Mouse (Mus musculus) liver, adult 2 months (tissue): ENCODE results near the gene Fnip1. TPM values are rescaled to one million over a fixed set of nuclear protein-coding genes. Genes with fewer than 3 reads are reported as not detected.
"Not testable (repeated sequence)": the region's sequence is repeated elsewhere in the genome, so short reads cannot be mapped to it uniquely, and the experiment has no call there.

Experiments used
- DNase-seq: peaks from one replicate; pipeline ENCODE4 v3.0.0-alpha.2; 2011; ENCODE audit warnings: low read depth, low spot score; ENCODE audit errors: extremely low read depth
- H3K27ac ChIP-seq: fragments of 200-500 bp; replicated peaks from 2 replicates; pipeline ENCODE4 v1.5.1; 2012; ENCODE audit warnings: low read depth, mild to moderate bottlenecking, control low read depth, inconsistent platforms, low read length; ENCODE audit not compliant: insufficient read depth
- H3K27me3 ChIP-seq: fragments of 200-500 bp; 2 replicates; pipeline ENCODE4 v1.6.1; 2012; ENCODE audit warnings: mild to moderate bottlenecking, moderate library complexity, low read length, inconsistent platforms; ENCODE audit not compliant: control insufficient read depth, insufficient read depth
- H3K36me3 ChIP-seq: fragments of 200-500 bp; 2 replicates; pipeline ENCODE4 v1.6.1; 2012; ENCODE audit warnings: low read length, inconsistent platforms; ENCODE audit not compliant: control insufficient read depth, insufficient read depth
- H3K4me1 ChIP-seq: fragments of 200-500 bp; 2 replicates; pipeline ENCODE4 v1.6.1; 2011; ENCODE audit warnings: low read length; ENCODE audit not compliant: control insufficient read depth, insufficient read depth
- H3K4me3 ChIP-seq: fragments of 200-500 bp; 2 replicates; pipeline ENCODE4 v1.5.1; 2011; ENCODE audit warnings: low read depth, mild to moderate bottlenecking, control low read depth, low read length, moderate library complexity; ENCODE audit not compliant: insufficient read depth
- H3K79me2 ChIP-seq: fragments of 200-500 bp; 2 replicates; pipeline ENCODE4 v1.6.1; 2012; ENCODE audit warnings: inconsistent platforms, mild to moderate bottlenecking, low read length, moderate library complexity; ENCODE audit not compliant: control insufficient read depth, insufficient read depth
- H3K9ac ChIP-seq: fragments of 200-500 bp; 2 replicates; pipeline ENCODE4 v1.6.1; 2012; ENCODE audit warnings: low read depth, mild to moderate bottlenecking, control low read depth, inconsistent platforms, low read length
- CTCF ChIP-seq: fragments of 200-500 bp; IDR thresholded peaks from 2 replicates; pipeline ENCODE4 v1.5.1; 2011; ENCODE audit warnings: low read depth, low read length, control low read depth
- POLR2A ChIP-seq: fragments of 200-500 bp; IDR thresholded peaks from 2 replicates; pipeline ENCODE4 v1.6.1; 2011; ENCODE audit warnings: low read length, control low read depth; ENCODE audit not compliant: insufficient read depth; ENCODE audit errors: extremely low read depth
- WGBS: fragments of 180-500 bp; shearing (Covaris S2); methylation state at CpG from one replicate; pipeline ENCODE4 v1.1.7; 2018; 5-methylcytosine and 5-hydroxymethylcytosine counted together
- polyA plus RNA-seq: library from polyadenylated mRNA; depleted of rRNA; stranded (reverse); fragments of >200 nt; gene quantifications from 2 replicates; pipeline ENCODE4 v1.2.3, GENCODE M21; 2012
- total RNA-seq: library from RNA; depleted of rRNA; stranded (reverse); fragments of >200 nt; gene quantifications from 2 replicates; pipeline ENCODE4 v1.2.3, GENCODE M21; 2014

The Fnip1 gene
- total and polyA plus RNA-seq, 2 experiments, result 2.3 to 42.5 TPM

- Histone ChIP-seq H3K27me3 (no peaks in the 10 kb centered on the region), H3K36me3 (no peaks in the 10 kb centered on the region), H3K4me3 (peak overlapping the region; percentile 99), H3K4me1 (peaks cover 21% of the 10 kb centered on the region), H3K27ac (peak overlapping the region; percentile 99; the same call in 1 of the 2 replicates), H3K9ac (peak overlapping the region; percentile 99), H3K79me2 (peaks cover 24% of the 10 kb centered on the region; the same call in 1 of the 2 replicates)
- peak; percentile 71 for DNase-seq
- WGBS, result 2% methylated on average over 11 of the region's 11 CpGs
- TF ChIP-seq POLR2A, result no peak
- no peak for TF ChIP-seq CTCF
These were observed 1.1 kb downstream of the Fnip1 start for GRCm38 (mm10) chr11:54438991-54439690.

- Histone ChIP-seq H3K4me3 (peak overlapping the region; percentile 99; the same call in 1 of the 2 replicates), H3K9ac (no peak overlapping the region), H3K36me3 (no peaks in the 10 kb centered on the region), H3K27me3 (no peaks in the 10 kb centered on the region), H3K79me2 (peaks cover 26% of the 10 kb centered on the region; the same call in 1 of the 2 replicates), H3K27ac (no peak overlapping the region), H3K4me1 (peaks cover 21% of the 10 kb centered on the region)
- 15% methylated on average over 3 of the region's 3 CpGs for WGBS
- TF ChIP-seq POLR2A, result no peak
- TF ChIP-seq CTCF, result no peak
- DNase-seq, result no peak
These were observed 1.7 kb downstream of the Fnip1 start for GRCm38 (mm10) chr11:54439691-54440029.

- H3K27me3 ChIP-seq, H3K79me2 ChIP-seq, H3K4me1 ChIP-seq, H3K36me3 ChIP-seq, H3K4me3 ChIP-seq, H3K27ac ChIP-seq, H3K9ac ChIP-seq, DNase-seq: not testable (repeated sequence)
- WGBS, result 35% methylated on average over 3 of the region's 3 CpGs
These were observed 12.8 kb downstream of the Fnip1 start for GRCm38 (mm10) chr11:54450757-54451156.

- Histone ChIP-seq H3K27ac (no peak overlapping the region), H3K27me3 (no peaks in the 10 kb centered on the region), H3K36me3 (no peaks in the 10 kb centered on the region), H3K4me3 (no peak overlapping the region), H3K79me2 (peaks cover 15% of the 10 kb centered on the region; the same call in 1 of the 2 replicates), H3K9ac (no peak overlapping the region), H3K4me1 (no peaks in the 10 kb centered on the region; the same call in 1 of the 2 replicates)
- 71% methylated on average over 1 of the region's 1 CpGs for WGBS
- DNase-seq, result no peak
- no peak for TF ChIP-seq CTCF
- no peak for TF ChIP-seq POLR2A
These were observed 16.5 kb downstream of the Fnip1 start for GRCm38 (mm10) chr11:54454516-54454915.

- Histone ChIP-seq H3K27me3 (no peaks in the 10 kb centered on the region), H3K4me3 (no peak overlapping the region), H3K79me2 (peaks cover 10% of the 10 kb centered on the region; the same call in 1 of the 2 replicates), H3K9ac (no peak overlapping the region), H3K4me1 (no peaks in the 10 kb centered on the region; the same call in 1 of the 2 replicates), H3K36me3 (no peaks in the 10 kb centered on the region), H3K27ac (no peak overlapping the region)
- TF ChIP-seq POLR2A, result no peak
- TF ChIP-seq CTCF, result no peak
- DNase-seq, result no peak
- 63% methylated on average over 2 of the region's 2 CpGs for WGBS
These were observed 18.9 kb downstream of the Fnip1 start for GRCm38 (mm10) chr11:54456875-54457274.

- Histone ChIP-seq H3K36me3 (no peaks in the 10 kb centered on the region), H3K27ac (no peak overlapping the region), H3K27me3 (no peaks in the 10 kb centered on the region), H3K4me3 (no peak overlapping the region), H3K9ac (no peak overlapping the region), H3K4me1 (no peaks in the 10 kb centered on the region; the same call in 1 of the 2 replicates), H3K79me2 (peaks cover 10% of the 10 kb centered on the region; the same call in 1 of the 2 replicates)
- WGBS, result 94% methylated on average over 1 of the region's 1 CpGs
- no peak for TF ChIP-seq CTCF
- no peak for DNase-seq
These were observed 20.2 kb downstream of the Fnip1 start for GRCm38 (mm10) chr11:54458168-54458567.
